Mouse (Mus musculus): ENCODE results near the gene Dusp2.

Dusp2 gene

GRCm38 (mm10) chr2:127364452-127364851 lies 28.5 kb downstream of the Dusp2 start:
- in situ Hi-C loops (cut with MboI, MseI), result loop anchor here (5.0 kb wide), 1 partner anchor 78 kb away; the partner anchor contains the start of gene Fahd2a

- in situ Hi-C loops (cut with MboI, MseI), result no loop called here
Observed at GRCm38 (mm10) chr2:127367126-127367820, 31.3 kb downstream of the Dusp2 start.

GRCm38 (mm10) chr2:127369703-127370376 lies 33.9 kb downstream of the Dusp2 start:
- in situ Hi-C loops (cut with MboI, MseI), result no loop called here

GRCm38 (mm10) chr2:127370561-127371483 lies 34.9 kb downstream of the Dusp2 start:
- in situ Hi-C loops (cut with MboI, MseI), result no loop called here

DNA sequence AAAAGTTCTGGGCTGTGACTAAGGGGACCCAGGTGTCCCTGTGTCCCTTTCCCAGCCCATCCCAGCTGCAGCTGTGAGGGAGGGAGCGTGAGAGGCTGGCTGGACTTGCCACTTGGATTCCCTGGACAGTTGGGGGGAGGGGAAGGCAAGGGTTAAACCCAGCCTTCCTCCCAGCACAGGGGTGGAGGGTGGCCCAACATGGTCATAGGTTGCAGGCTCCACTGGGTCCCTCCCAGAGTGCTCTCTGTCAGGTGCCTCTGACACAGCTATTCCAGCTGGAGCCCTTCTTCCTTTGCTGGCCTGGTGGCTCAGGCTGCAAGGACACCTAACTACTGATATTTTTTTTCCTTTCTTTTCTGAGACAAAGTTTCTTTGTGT lies 35.5 kb downstream of the Dusp2 start:
- in situ Hi-C loops (cut with MboI, MseI), result no loop called here

DNA sequence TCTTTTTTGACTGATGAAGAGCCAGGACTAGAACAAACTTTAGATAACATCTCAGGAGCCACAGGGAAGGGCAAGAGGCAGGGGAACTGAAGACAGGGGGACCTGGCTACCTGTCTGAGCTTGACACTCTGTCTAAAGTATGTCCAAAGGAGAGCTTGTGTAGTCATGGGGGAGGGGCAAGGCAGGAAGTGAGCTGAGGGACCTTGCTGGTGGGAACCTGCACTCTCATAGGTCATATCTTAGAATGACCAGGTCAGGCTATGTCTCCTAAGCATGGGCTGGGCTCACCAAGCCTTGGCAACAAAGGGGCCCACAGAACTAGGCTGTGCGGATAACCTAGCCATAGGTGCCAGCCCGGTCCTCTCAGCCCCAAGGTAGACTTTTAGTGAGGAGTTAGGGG lies 36.1 kb downstream of the Dusp2 start:
- in situ Hi-C loops (cut with MboI, MseI), result no loop called here

- in situ Hi-C loops (cut with MboI, MseI), result no loop called here
Observed at GRCm38 (mm10) chr2:127374131-127374530, 38.2 kb downstream of the Dusp2 start.

DNA sequence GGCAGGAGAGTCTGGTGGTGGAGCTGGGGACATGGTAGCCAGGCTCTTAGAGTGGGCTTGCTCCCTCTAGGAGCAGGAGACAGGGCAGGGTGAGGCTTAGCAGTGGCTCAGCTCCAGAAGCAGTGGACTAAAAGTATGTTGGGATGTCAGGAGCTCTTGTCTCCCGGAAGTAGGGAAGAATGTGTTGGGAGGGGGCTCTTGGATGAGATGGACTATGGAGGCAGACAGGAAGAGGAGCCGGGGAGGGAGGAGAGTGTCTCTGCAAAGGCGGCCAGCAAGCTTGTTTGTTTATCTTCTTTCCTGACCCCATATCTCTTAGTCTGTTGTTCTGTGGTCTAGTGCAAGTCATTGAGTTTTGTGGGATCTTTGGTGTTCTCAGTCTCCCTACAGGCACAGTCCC lies 39.1 kb downstream of the Dusp2 start:
- in situ Hi-C loops (cut with MboI, MseI), result loop anchor here (5.0 kb wide), 1 partner anchor 82 kb away; no protein-coding TSS in a partner anchor

GRCm38 (mm10) chr2:127375759-127376341 lies 39.9 kb downstream of the Dusp2 start:
- in situ Hi-C loops (cut with MboI, MseI), result loop anchor here (5.0 kb wide), 1 partner anchor 81 kb away; no protein-coding TSS in a partner anchor

GRCm38 (mm10) chr2:127376423-127377051 lies 40.6 kb downstream of the Dusp2 start:
- in situ Hi-C loops (cut with MboI, MseI), result loop anchor here (5.0 kb wide), 1 partner anchor 81 kb away; no protein-coding TSS in a partner anchor

- in situ Hi-C loops (cut with MboI, MseI), result loop anchor here (5.0 kb wide), 1 partner anchor 79 kb away; no protein-coding TSS in a partner anchor
Observed at GRCm38 (mm10) chr2:127377942-127378610, 42.1 kb downstream of the Dusp2 start.

DNA sequence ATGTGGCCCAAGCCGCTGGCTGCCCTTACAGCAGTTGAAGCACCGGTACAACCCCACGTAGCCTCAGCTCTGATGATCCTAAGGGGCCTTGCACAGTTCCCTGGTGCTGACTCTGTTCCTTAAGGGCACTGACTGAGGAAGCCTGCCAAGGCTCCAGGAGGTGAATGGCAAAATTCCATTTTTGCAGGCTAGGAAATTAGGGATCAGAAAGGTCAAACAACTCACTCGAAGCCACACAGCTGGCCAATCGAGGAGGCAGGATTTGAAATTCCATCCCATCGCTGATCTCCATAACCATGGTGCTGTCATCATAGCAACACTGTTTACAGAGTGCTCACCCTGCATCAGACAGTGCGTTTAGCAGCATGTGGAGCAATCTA lies 42.6 kb downstream of the Dusp2 start:
- in situ Hi-C loops (cut with MboI, MseI), result loop anchor here (5.0 kb wide), 1 partner anchor 79 kb away; no protein-coding TSS in a partner anchor

GRCm38 (mm10) chr2:127379250-127379649 lies 43.3 kb downstream of the Dusp2 start:
- in situ Hi-C loops (cut with MboI, MseI), result loop anchor here (5.0 kb wide), 1 partner anchor 78 kb away; no protein-coding TSS in a partner anchor

- in situ Hi-C loops (cut with MboI, MseI), result no loop called here
Observed at GRCm38 (mm10) chr2:127383881-127384280, 47.9 kb downstream of the Dusp2 start.

GRCm38 (mm10) chr2:127387521-127387920 lies 51.6 kb downstream of the Dusp2 start:
- in situ Hi-C loops (cut with MboI, MseI), result no loop called here
